Mouse (Mus musculus): ENCODE measurements at regions not wholly inside any gene's neighbourhood (a gene's known extent, or its start where the extent isn't known, plus 50 kb on each side); places are given as distances from the start of the nearest gene placed in this dataset.
A peak's percentile ranks its signal among the peaks of the same experiment; 100 is the strongest.

- H3K4me2 ChIP-seq (replicated peaks): no peak overlapping the region
- H3K27ac ChIP-seq (replicated peaks): no peak overlapping the region
- peaks cover 4% of the 10 kb centered on the region; the same call in 1 of the 2 replicates for H3K4me1 ChIP-seq
- no peak for ATAC-seq (replicated peaks)
- no peak overlapping the region for H3K4me3 ChIP-seq
- 62% methylated on average over 3 of the region's 3 CpGs for WGBS
- H3K9me3 ChIP-seq: no peaks in the 10 kb centered on the region
- H3K27me3 ChIP-seq: no peaks in the 10 kb centered on the region
- H3K9ac ChIP-seq (replicated peaks): no peak overlapping the region
- no peaks in the 10 kb centered on the region for H3K36me3 ChIP-seq
Measured at GRCm38 (mm10) chr4:27981309-27981708, 831.6 kb upstream of the Epha7 start.

GRCm38 (mm10) chr4:27987986-27988423, 824.9 kb upstream of the Epha7 start:
- Histone ChIP-seq H3K4me1 (peaks cover 8% of the 10 kb centered on the region; the same call in 1 of the 2 replicates), H3K27ac (replicated peaks) (no peak overlapping the region), H3K4me3 (no peak overlapping the region), H3K9me3 (no peaks in the 10 kb centered on the region), H3K4me2 (replicated peaks) (no peak overlapping the region), H3K9ac (replicated peaks) (no peak overlapping the region), H3K27me3 (no peaks in the 10 kb centered on the region), H3K36me3 (no peaks in the 10 kb centered on the region)
- 7% methylated on average over 4 of the region's 4 CpGs for WGBS
- ATAC-seq (replicated peaks): peak; percentile 55; the same call in 1 of the 2 replicates

- Histone ChIP-seq H3K27me3 (no peaks in the 10 kb centered on the region), H3K27ac (replicated peaks) (no peak overlapping the region), H3K4me3 (no peak overlapping the region), H3K9me3 (no peaks in the 10 kb centered on the region), H3K36me3 (no peaks in the 10 kb centered on the region), H3K4me2 (replicated peaks) (no peak overlapping the region), H3K4me1 (no peaks in the 10 kb centered on the region), H3K9ac (replicated peaks) (no peak overlapping the region)
- 75% methylated on average over 2 of the region's 2 CpGs for WGBS
- ATAC-seq (replicated peaks): no peak
Measured at GRCm38 (mm10) chr4:27994411-27994810, 818.5 kb upstream of the Epha7 start.

GRCm38 (mm10) chr4:28001818-28002476, 811.0 kb upstream of the Epha7 start:
- Histone ChIP-seq H3K27ac (replicated peaks) (no peak overlapping the region), H3K9me3 (no peaks in the 10 kb centered on the region), H3K9ac (replicated peaks) (no peak overlapping the region), H3K27me3 (no peaks in the 10 kb centered on the region), H3K4me2 (replicated peaks) (no peak overlapping the region), H3K4me3 (no peak overlapping the region), H3K36me3 (no peaks in the 10 kb centered on the region), H3K4me1 (no peaks in the 10 kb centered on the region)
- WGBS: 32% methylated on average over 4 of the region's 4 CpGs
- no peak for ATAC-seq (replicated peaks)
